Mouse (Mus musculus) liver, postnatal 0 days (tissue): ENCODE data around the gene S100a6. TPM values are rescaled to one million over a fixed set of nuclear protein-coding genes. Genes with fewer than 3 reads are reported as not detected.

Source experiments
- ATAC-seq: fragments of 200-750 bp; cut with Nextera tagmentation; 2 replicates; pipeline ENCODE4 v1.8.0; 2017; ENCODE audit warnings: mild to moderate bottlenecking, moderate library complexity
- DNase-seq: peaks from one replicate; pipeline ENCODE4 v3.0.0-alpha.2; 2016
- H3K27ac ChIP-seq: fragments of 300-500 bp; sonication (generic); 2 replicates; pipeline ENCODE4 v1.5.1; 2014; ENCODE audit warnings: antibody characterized with exemption, moderate library complexity, mild to moderate bottlenecking, low read depth
- H3K27me3 ChIP-seq: fragments of 300-500 bp; sonication (generic); 2 replicates; pipeline ENCODE4 v1.6.1; 2014; ENCODE audit warnings: low read length, control low read depth, mixed read lengths; ENCODE audit not compliant: insufficient read depth
- H3K36me3 ChIP-seq: fragments of 300-500 bp; sonication (generic); replicated peaks from 2 replicates; pipeline ENCODE4 v1.6.1; 2014; ENCODE audit warnings: mild to moderate bottlenecking, control low read depth, low read length, moderate library complexity, mixed read lengths; ENCODE audit not compliant: insufficient read depth
- H3K4me1 ChIP-seq: fragments of 300-500 bp; sonication (generic); 2 replicates; pipeline ENCODE4 v1.6.1; 2014; ENCODE audit warnings: antibody characterized with exemption, mild to moderate bottlenecking, control low read depth; ENCODE audit not compliant: insufficient read depth
- H3K4me2 ChIP-seq: fragments of 300-500 bp; sonication (generic); 2 replicates; pipeline ENCODE4 v1.6.1; 2014; ENCODE audit warnings: low read depth, mild to moderate bottlenecking, low read length, moderate library complexity, mixed read lengths
- H3K4me3 ChIP-seq: fragments of 300-500 bp; sonication (generic); 2 replicates; pipeline ENCODE4 v1.5.1; 2014; ENCODE audit warnings: low read depth, low read length
- H3K9ac ChIP-seq: fragments of 300-500 bp; sonication (generic); replicated peaks from 2 replicates; pipeline ENCODE4 v1.6.1; 2014; ENCODE audit warnings: mild to moderate bottlenecking, moderate library complexity
- H3K9me3 ChIP-seq: fragments of 300-500 bp; sonication (generic); 2 replicates; pipeline ENCODE4 v1.6.1; 2016; ENCODE audit warnings: mild to moderate bottlenecking, control low read depth, low read length, mixed read lengths
- CTCF ChIP-seq: sonication (generic); IDR thresholded peaks from 2 replicates; pipeline ENCODE4 v1.5.1; 2016; ENCODE audit warnings: antibody characterized with exemption, low read depth
- EP300 ChIP-seq: IDR thresholded peaks from 2 replicates; pipeline ENCODE4 v1.6.1; 2016; ENCODE audit warnings: antibody characterized with exemption, low read depth, mild to moderate bottlenecking
- WGBS: fragments of 180-500 bp; shearing (Covaris S2); extraction: QIAGEN DNeasy Blood & Tissue Kit; methylation state at CpG from one replicate; pipeline ENCODE4 v1.1.7; 2014; ENCODE audit not compliant: insufficient replicate concordance; 5-methylcytosine and 5-hydroxymethylcytosine counted together
- polyA plus RNA-seq: library from polyadenylated mRNA; unstranded; fragments of >200 nt; fragmentation: Nextera tagmentation; extraction: Ambion mirVana; gene quantifications from 2 replicates; pipeline ENCODE4 v1.2.1, GENCODE M21; 2015

Gene S100a6
- polyA plus RNA-seq, 1 experiment from 2014 or later = 55.6 TPM

- no peak for TF ChIP-seq EP300
- no peak for TF ChIP-seq CTCF
- H3K36me3 ChIP-seq = no peaks in the 10 kb centered on the region
- H3K27ac ChIP-seq = no peak overlapping the region
- H3K4me3 ChIP-seq = no peak overlapping the region
- H3K4me1 ChIP-seq = no peaks in the 10 kb centered on the region
- no peak for DNase-seq
- no peak overlapping the region for H3K9ac ChIP-seq
- 54% methylated on average over 6 of the region's 6 CpGs for WGBS
- no peak overlapping the region for H3K4me2 ChIP-seq
- no peaks in the 10 kb centered on the region for H3K9me3 ChIP-seq
- no peaks in the 10 kb centered on the region for H3K27me3 ChIP-seq
- ATAC-seq = no peak
Measured at GRCm38 (mm10) chr3:90597736-90598135, 14.9 kb upstream of the S100a6 start.

DNA sequence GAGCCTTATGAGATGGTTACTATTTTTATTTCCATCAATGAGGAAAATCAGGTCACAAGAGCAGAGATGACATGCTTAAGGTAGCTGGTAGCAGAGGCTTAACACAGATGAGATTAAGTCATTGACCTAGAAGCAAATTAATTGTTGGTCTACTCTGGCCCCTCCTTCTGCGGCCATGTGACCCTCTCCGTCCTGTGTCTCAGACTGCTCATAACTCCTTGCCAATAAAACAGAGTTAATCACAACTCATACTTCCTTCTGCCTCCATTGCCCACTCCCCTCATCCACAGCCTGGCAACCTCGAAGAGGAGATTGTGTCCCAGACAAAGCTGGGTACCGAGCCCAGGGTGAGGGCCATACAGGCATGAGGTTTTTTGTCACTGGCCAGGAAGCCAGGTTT lies 14.5 kb upstream of the S100a6 start:
- H3K27ac ChIP-seq = no peak overlapping the region
- H3K36me3 ChIP-seq = no peaks in the 10 kb centered on the region
- H3K4me2 ChIP-seq = no peak overlapping the region
- H3K9ac ChIP-seq = no peak overlapping the region
- DNase-seq (no peak), ATAC-seq (no peak)
- TF ChIP-seq EP300 (no peak), CTCF (no peak)
- 56% methylated on average over 4 of the region's 4 CpGs for WGBS
- H3K4me1 ChIP-seq = no peaks in the 10 kb centered on the region
- no peak overlapping the region for H3K4me3 ChIP-seq
- H3K27me3 ChIP-seq = no peaks in the 10 kb centered on the region
- H3K9me3 ChIP-seq = no peaks in the 10 kb centered on the region

- 67% methylated on average over 3 of the region's 3 CpGs for WGBS
- TF ChIP-seq CTCF (no peak), EP300 (no peak)
- DNase-seq = no peak
- ATAC-seq = no peak
- Histone ChIP-seq H3K36me3 (no peaks in the 10 kb centered on the region), H3K4me3 (no peak overlapping the region), H3K9ac (no peak overlapping the region), H3K4me2 (no peak overlapping the region), H3K27me3 (no peaks in the 10 kb centered on the region), H3K4me1 (no peaks in the 10 kb centered on the region), H3K27ac (no peak overlapping the region), H3K9me3 (no peaks in the 10 kb centered on the region)
Measured at GRCm38 (mm10) chr3:90599401-90599800, 13.3 kb upstream of the S100a6 start.

- H3K4me1 ChIP-seq = no peaks in the 10 kb centered on the region
- no peak overlapping the region for H3K9ac ChIP-seq
- no peak overlapping the region for H3K4me2 ChIP-seq
- no peak for ATAC-seq
- no peak for DNase-seq
- H3K9me3 ChIP-seq = no peaks in the 10 kb centered on the region
- no peak overlapping the region for H3K27ac ChIP-seq
- WGBS = 72% methylated on average over 6 of the region's 6 CpGs
- TF ChIP-seq CTCF (no peak), EP300 (no peak)
- no peak overlapping the region for H3K4me3 ChIP-seq
- H3K27me3 ChIP-seq = no peaks in the 10 kb centered on the region
- no peaks in the 10 kb centered on the region for H3K36me3 ChIP-seq
Measured at GRCm38 (mm10) chr3:90600036-90600435, 12.6 kb upstream of the S100a6 start.

DNA sequence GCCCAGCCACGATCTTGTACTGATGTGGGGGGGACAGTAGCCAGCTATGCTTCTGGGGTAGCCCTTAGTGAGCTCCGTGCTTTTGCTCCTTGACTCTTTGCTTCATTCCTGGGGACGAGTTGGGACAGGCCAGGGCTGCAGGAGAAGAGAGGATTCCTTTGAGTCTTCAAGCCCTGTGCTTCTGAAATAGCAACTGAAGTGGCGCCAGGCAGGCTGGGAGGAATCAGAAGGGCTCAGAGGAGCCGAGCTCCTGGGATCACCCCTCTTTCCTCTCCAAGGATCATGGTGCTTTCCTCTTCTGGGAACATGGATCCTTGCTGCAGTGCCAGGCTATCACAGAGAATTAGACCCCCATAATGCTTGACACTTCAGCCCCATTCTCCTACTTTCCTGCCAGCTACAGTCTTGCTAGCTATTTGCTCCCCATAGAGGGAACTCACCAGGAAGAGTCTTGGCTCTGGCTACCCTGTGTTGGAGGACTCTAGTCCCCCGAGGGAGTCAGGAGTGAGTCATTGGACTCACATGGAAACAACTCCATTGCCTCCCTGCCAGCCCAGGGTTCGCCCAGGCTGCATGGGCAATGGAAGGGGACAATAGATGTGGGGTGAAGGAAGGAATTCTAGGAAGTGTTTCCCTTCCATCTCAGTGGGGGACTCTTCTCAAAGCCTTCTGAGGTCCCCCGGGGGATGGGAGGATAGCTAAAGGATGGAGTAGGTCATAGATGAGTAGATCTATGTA lies 12.1 kb upstream of the S100a6 start:
- TF ChIP-seq EP300 = no peak
- no peak for TF ChIP-seq CTCF
- Histone ChIP-seq H3K27ac (no peak overlapping the region), H3K4me2 (no peak overlapping the region), H3K9me3 (no peaks in the 10 kb centered on the region), H3K4me3 (no peak overlapping the region), H3K36me3 (no peaks in the 10 kb centered on the region), H3K27me3 (no peaks in the 10 kb centered on the region), H3K9ac (no peak overlapping the region), H3K4me1 (no peaks in the 10 kb centered on the region)
- ATAC-seq (no peak), DNase-seq (no peak)
- 71% methylated on average over 8 of the region's 8 CpGs for WGBS

DNA sequence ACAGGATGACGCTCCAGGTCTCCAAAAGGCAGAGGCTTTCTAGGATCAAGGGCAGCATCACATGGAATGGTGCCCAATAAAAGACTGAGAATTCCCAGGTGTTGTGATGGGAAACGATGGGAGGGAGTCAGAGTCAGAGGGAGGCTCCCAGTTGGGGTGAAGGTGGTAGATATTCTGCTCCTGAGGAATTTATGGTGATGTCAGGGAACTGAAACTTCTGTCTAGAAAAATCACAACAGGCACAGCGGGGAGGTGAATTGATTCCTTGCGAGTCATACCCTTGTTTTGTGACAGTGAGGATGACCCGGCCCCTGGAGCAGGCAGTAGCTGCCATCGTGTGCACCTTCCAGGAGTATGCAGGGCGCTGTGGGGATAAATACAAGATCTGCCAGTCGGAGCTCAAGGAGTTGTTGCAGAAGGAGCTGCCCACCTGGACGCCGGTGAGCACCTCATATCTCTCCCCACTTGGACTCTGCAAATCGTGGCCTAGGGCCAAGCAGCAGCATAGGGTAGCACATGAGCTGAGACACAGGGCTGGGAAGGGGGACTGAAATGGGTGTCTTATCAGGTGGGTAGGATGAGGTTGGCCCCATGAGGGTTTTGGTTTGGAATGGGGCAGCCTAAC lies 11.1 kb upstream of the S100a6 start, which contains the start of gene Gm42674:
Gene Gm42674, plus strand, starts transcription at position 419 of the 625 bp plus-strand sequence.
- Histone ChIP-seq H3K4me2 (no peak within 1 kb of the TSS), H3K27ac (no peak within 1 kb of the TSS), H3K9ac (no peak within 1 kb of the TSS), H3K4me3 (no peak within 1 kb of the TSS), H3K27me3 (no peaks in the 10 kb centered on the region), H3K9me3 (no peaks in the 10 kb centered on the region), H3K4me1 (no peaks in the 10 kb centered on the region), H3K36me3 (no peaks in the 10 kb centered on the region)
- ATAC-seq (no peak), DNase-seq (no peak)
- no peak for TF ChIP-seq EP300
- TF ChIP-seq CTCF = no peak
- WGBS = 77% methylated on average over 11 of the region's 11 CpGs
